Mouse (Mus musculus): ENCODE results near the gene Efcab14.

- no peak for TF ChIP-seq GATA1 (IDR thresholded peaks at IDR 0.05; ENCODE audit: borderline replicate concordance, low read length)
- no peak for TF ChIP-seq CTCF (IDR thresholded peaks at IDR 0.05; ENCODE audit: low read depth, low read length)
Measured at GRCm38 (mm10) chr4:115824178-115824577, 86.6 kb downstream of the Efcab14 start.

Data from G1E (cell line).